Comparison of ENCODE assay signal across 19 mouse cellular contexts in genomic region chr3:90400993-90401392, GRCm38 (mm10).
"Had no signal": no experiment of that assay in that cellular context is flagged by ENCODE, and none has a peak within 500 bp of the region (broad histone marks: within the 10 kb centered on the region; RNA-seq: fewer than 3 reads in every experiment).

No protein-coding gene starts in this region.

- H3K4me2 ChIP-seq: lung, embryonic 14.5 days; midbrain, embryonic 12.5 days; neural tube, embryonic 13.5 days; neural tube, embryonic 15.5 days had no signal

- H3K4me1 ChIP-seq: midbrain, embryonic 10.5 days; midbrain, embryonic 12.5 days; neural tube, embryonic 13.5 days; neural tube, embryonic 15.5 days had no signal

- H3K9me3 ChIP-seq: midbrain, embryonic 10.5 days; midbrain, embryonic 12.5 days; neural tube, embryonic 13.5 days; neural tube, embryonic 15.5 days had no signal

- H3K27me3 ChIP-seq: midbrain, embryonic 12.5 days; neural tube, embryonic 13.5 days; neural tube, embryonic 15.5 days had no signal

- H3K27ac ChIP-seq: midbrain, embryonic 10.5 days; midbrain, embryonic 12.5 days; neural tube, embryonic 13.5 days; neural tube, embryonic 15.5 days had no signal

- H3K9ac ChIP-seq: lung, embryonic 14.5 days; midbrain, embryonic 12.5 days; neural tube, embryonic 13.5 days; neural tube, embryonic 15.5 days had no signal

- ATAC-seq: midbrain, embryonic 16.5 days had no signal

- DNase-seq: lung, adult 18-20 months; lung, embryonic 14.5 days; lung, postnatal 10 days; lung, postnatal 4 days; midbrain, embryonic 14.5 days; retina, postnatal 1 day; right cerebral cortex, adult 18-20 months; right cerebral cortex, postnatal 25 days; right cerebral cortex, postnatal 4 days; spleen, adult 18-20 months; thymus, adult 18-20 months; thymus, postnatal 14 days; thymus, postnatal 36 days had no signal

- H3K4me3 ChIP-seq: midbrain, embryonic 10.5 days; midbrain, embryonic 12.5 days; myocyte; neural tube, embryonic 13.5 days; neural tube, embryonic 15.5 days had no signal
